Comparison of ENCODE assay signal across 8 mouse cellular contexts in genomic region chr2:5894843-5895570, GRCm38 (mm10). TPM values are rescaled to one million over a fixed set of nuclear protein-coding genes. Genes with fewer than 3 reads are reported as not detected.
A peak's percentile ranks its signal among the peaks of the same experiment; 100 is the strongest.
DNase-seq lines count a peak whose midpoint lies in the region; ATAC-seq and TF ChIP-seq lines count a peak whose summit lies in the region.

Gene Sec61a2, minus strand, starts transcription at chr2:5895432.

- H3K9me3 ChIP-seq in CH12.LX (replicated peaks; ENCODE audit: low read length): no peaks in the 10 kb centered on the region
- H3K9me3 ChIP-seq in forebrain, embryonic 12.5 days: no peaks in the 10 kb centered on the region
- H3K9me3 ChIP-seq in heart, postnatal 0 days (replicated peaks; ENCODE audit: control insufficient read depth, low read length): no peaks in the 10 kb centered on the region
- no peaks in the 10 kb centered on the region for H3K9me3 ChIP-seq in liver, embryonic 16.5 days (replicated peaks; ENCODE audit: control insufficient read depth, low read length)
- no peaks in the 10 kb centered on the region for H3K9me3 ChIP-seq in neural tube, embryonic 13.5 days

- H3K27ac ChIP-seq in CH12.LX (ENCODE audit: insufficient read depth, low read depth): peak within 1 kb of the TSS; percentile 53
- peak within 1 kb of the TSS; percentile 82 for H3K27ac ChIP-seq in forebrain, embryonic 12.5 days
- H3K27ac ChIP-seq in heart, postnatal 0 days (ENCODE audit: low read depth): peak within 1 kb of the TSS; percentile 88
- H3K27ac ChIP-seq in liver, embryonic 16.5 days (ENCODE audit: low read length): peak within 1 kb of the TSS; percentile 87
- H3K27ac ChIP-seq in neural tube, embryonic 13.5 days (replicated peaks): peak within 1 kb of the TSS; percentile 75
- peak within 1 kb of the TSS; percentile 91 for H3K27ac ChIP-seq in testis, adult 2 months (ENCODE audit: control insufficient read depth, insufficient read depth, low read depth, low read length)

- ATAC-seq in forebrain, embryonic 12.5 days (ENCODE audit: low FRiP score): peak; percentile 100
- ATAC-seq in heart, postnatal 0 days (ENCODE audit: insufficient read depth, low read depth): peak; percentile 100
- ATAC-seq in liver, embryonic 16.5 days (ENCODE audit: low read depth): peak; percentile 99
- peak; percentile 99 for ATAC-seq in neural tube, embryonic 13.5 days (ENCODE audit: low read depth)

- H3K36me3 ChIP-seq in CH12.LX (replicated peaks in 1 of 2; ENCODE audit: control insufficient read depth in 1 of 2, insufficient read depth in 1 of 2, low read length in 1 of 2): peaks cover 14 to 24% of the 10 kb centered on the region in 2 experiments
- peaks cover 19% of the 10 kb centered on the region; the same call in 1 of the 2 replicates for H3K36me3 ChIP-seq in forebrain, embryonic 12.5 days (replicated peaks)
- peaks cover 17% of the 10 kb centered on the region for H3K36me3 ChIP-seq in heart, postnatal 0 days (replicated peaks; ENCODE audit: control insufficient read depth, insufficient read depth, low read length)
- no peaks in the 10 kb centered on the region for H3K36me3 ChIP-seq in liver, embryonic 16.5 days (ENCODE audit: control insufficient read depth, insufficient read depth)
- H3K36me3 ChIP-seq in neural tube, embryonic 13.5 days: peaks cover 40% of the 10 kb centered on the region
- H3K36me3 ChIP-seq in testis, adult 2 months (ENCODE audit: control insufficient read depth, insufficient read depth, low read length): peaks cover 5% of the 10 kb centered on the region; the same call in 1 of the 2 replicates

- H3K9ac ChIP-seq in CH12.LX (ENCODE audit: insufficient read depth, low read depth): peak within 1 kb of the TSS; percentile 97
- H3K9ac ChIP-seq in forebrain, embryonic 12.5 days: peak within 1 kb of the TSS; percentile 92
- peak within 1 kb of the TSS; percentile 87 for H3K9ac ChIP-seq in heart, postnatal 0 days (replicated peaks; ENCODE audit: low read depth, low read length)
- H3K9ac ChIP-seq in liver, embryonic 16.5 days (ENCODE audit: low read depth, low read length): peak within 1 kb of the TSS; percentile 96
- peak within 1 kb of the TSS; percentile 94 for H3K9ac ChIP-seq in neural tube, embryonic 13.5 days

- no peaks in the 10 kb centered on the region for H3K27me3 ChIP-seq in CH12.LX (replicated peaks)
- H3K27me3 ChIP-seq in forebrain, embryonic 12.5 days: no peaks in the 10 kb centered on the region
- no peaks in the 10 kb centered on the region for H3K27me3 ChIP-seq in heart, postnatal 0 days (ENCODE audit: control insufficient read depth, insufficient read depth, low read length)
- H3K27me3 ChIP-seq in liver, embryonic 16.5 days (ENCODE audit: control insufficient read depth, insufficient read depth, low read depth, low read length): no peaks in the 10 kb centered on the region
- H3K27me3 ChIP-seq in neural tube, embryonic 13.5 days: no peaks in the 10 kb centered on the region
- H3K27me3 ChIP-seq in testis, adult 2 months (ENCODE audit: control insufficient read depth, insufficient read depth, low read length): no peaks in the 10 kb centered on the region

- WGBS in forebrain, embryonic 12.5 days: under 1% methylated on average over 62 of the region's 62 CpGs
- WGBS in heart, postnatal 0 days: under 1% methylated on average over 60 of the region's 62 CpGs
- under 1% methylated on average over 62 of the region's 62 CpGs for WGBS in liver, embryonic 16.5 days (ENCODE audit: insufficient replicate concordance)
- under 1% methylated on average over 62 of the region's 62 CpGs for WGBS in neural tube, embryonic 13.5 days

- H3K4me3 ChIP-seq in CH12.LX (replicated peaks in 1 of 3; ENCODE audit: low read depth in 2 of 3, low read length in 2 of 3, poor library complexity in 1 of 3): peak within 1 kb of the TSS; percentile 70 to 93 (median 90)
- peak within 1 kb of the TSS; percentile 88 for H3K4me3 ChIP-seq in forebrain, embryonic 12.5 days (replicated peaks)
- H3K4me3 ChIP-seq in heart, postnatal 0 days (ENCODE audit: low read depth, low read length): peak within 1 kb of the TSS; percentile 90
- peak within 1 kb of the TSS; percentile 89 for H3K4me3 ChIP-seq in liver, embryonic 16.5 days (ENCODE audit: low read depth, low read length)
- peak within 1 kb of the TSS; percentile 70 for H3K4me3 ChIP-seq in neural tube, embryonic 13.5 days
- H3K4me3 ChIP-seq in testis, adult 2 months (ENCODE audit: control insufficient read depth, low read depth, low read length): peak within 1 kb of the TSS; percentile 93

- H3K4me1 ChIP-seq in CH12.LX (ENCODE audit: control insufficient read depth in 1 of 2, insufficient read depth in 2 of 2): peaks cover 3 to 15% of the 10 kb centered on the region in 2 experiments; a peak in 2 of 4 replicates
- H3K4me1 ChIP-seq in forebrain, embryonic 12.5 days: peaks cover 8% of the 10 kb centered on the region
- H3K4me1 ChIP-seq in heart, postnatal 0 days (ENCODE audit: control insufficient read depth, insufficient read depth): peaks cover 6% of the 10 kb centered on the region
- peaks cover 9% of the 10 kb centered on the region for H3K4me1 ChIP-seq in liver, embryonic 16.5 days (ENCODE audit: control insufficient read depth, low read depth, low read length)
- H3K4me1 ChIP-seq in neural tube, embryonic 13.5 days (replicated peaks): peaks cover 12% of the 10 kb centered on the region
- H3K4me1 ChIP-seq in testis, adult 2 months (ENCODE audit: control insufficient read depth, insufficient read depth, low read length): peaks cover 2% of the 10 kb centered on the region; the same call in 1 of the 2 replicates

- peak; percentile 98 for DNase-seq in CH12.LX (ENCODE audit: extremely low read depth)
- peak; percentile 98 for DNase-seq in c-Kit-positive CD71-positive TER-119-positive erythroid progenitor cells, embryonic 14.5 days (ENCODE audit: low spot score)
- DNase-seq in heart, postnatal 0 days (ENCODE audit: low spot score): peak; percentile 94
- DNase-seq in kidney, postnatal 4 days: peak; percentile 100

- dilution Hi-C loops in CH12.LX (cut with MboI; ENCODE audit: extremely low pct_ligation_motif_present, extremely low pct_unique_long_range_greater_than_20kb, low sequenced_read_pairs): no loop called here

- in situ Hi-C loops in CH12.LX (cut with MboI; ENCODE audit: low pct_ligation_motif_present, low pct_unique_long_range_greater_than_20kb, low sequenced_read_pairs): no loop called here

- TF ChIP-seq POLR2A in CH12.LX (IDR thresholded peaks at IDR 0.05; ENCODE audit: low read depth, low read length): peak; percentile 97
- TF ChIP-seq POLR2A in testis, adult 2 months (IDR thresholded peaks at IDR 0.05; ENCODE audit: control insufficient read depth, low read depth, low read length): peak; percentile 100

- no peak for TF ChIP-seq RAD21 in CH12.LX (IDR thresholded peaks at IDR 0.05; ENCODE audit: low read depth, low read length)

- peak within 1 kb of the TSS; percentile 95 for H3K4me2 ChIP-seq in CH12.LX (ENCODE audit: insufficient read depth, low read depth, poor library complexity, severe bottlenecking)
- H3K4me2 ChIP-seq in forebrain, embryonic 12.5 days: peak within 1 kb of the TSS; percentile 63
- H3K4me2 ChIP-seq in heart, postnatal 0 days (ENCODE audit: low read depth, low read length): peak within 1 kb of the TSS; percentile 75
- peak within 1 kb of the TSS; percentile 95 for H3K4me2 ChIP-seq in liver, embryonic 16.5 days (ENCODE audit: low read depth, low read length)
- peak within 1 kb of the TSS; percentile 68 for H3K4me2 ChIP-seq in neural tube, embryonic 13.5 days

- no peak for TF ChIP-seq EP300 in CH12.LX (IDR thresholded peaks at IDR 0.05; ENCODE audit: low read length)
- no peak for TF ChIP-seq EP300 in heart, postnatal 0 days (IDR thresholded peaks at IDR 0.05; ENCODE audit: low read depth)

- H3K79me2 ChIP-seq in CH12.LX (replicated peaks; ENCODE audit: control insufficient read depth, extremely low read depth, insufficient read depth, poor library complexity, severe bottlenecking): peaks cover 21% of the 10 kb centered on the region

- no peak for TF ChIP-seq CTCF in CH12.LX (conservative IDR thresholded peaks at IDR 0.05 in 1 of 2, IDR thresholded peaks at IDR 0.05 in 1 of 2; ENCODE audit: low read depth in 2 of 2, low read length in 2 of 2)
- TF ChIP-seq CTCF in heart, postnatal 0 days (IDR thresholded peaks at IDR 0.05; ENCODE audit: low read depth): 0 out of 2 replicates have a peak, but pooled peaks have one; percentile 8
- 0 out of 2 replicates have a peak, but pooled peaks have one; percentile 19 for TF ChIP-seq CTCF in testis, adult 2 months (IDR thresholded peaks at IDR 0.05; ENCODE audit: control insufficient read depth, insufficient read depth, insufficient replicate concordance, low read depth, low read length)

TF ChIP-seq in CH12.LX, 34 proteins besides CTCF, POLR2A, EP300 and RAD21 (continues in another document):
- no peak for TF ChIP-seq CHD1 (IDR thresholded peaks at IDR 0.05; ENCODE audit: low read depth, low read length)
- TF ChIP-seq ZKSCAN1 (IDR thresholded peaks at IDR 0.05; ENCODE audit: borderline replicate concordance, low read depth, low read length): no peak
- peak; percentile 44; the same call in 1 of the 2 replicates for TF ChIP-seq ELF1 (IDR thresholded peaks at IDR 0.05; ENCODE audit: low read depth, low read length)
- no peak for TF ChIP-seq RCOR1 (conservative IDR thresholded peaks at IDR 0.05; ENCODE audit: low read depth, low read length)
- TF ChIP-seq UBTF (IDR thresholded peaks at IDR 0.05; ENCODE audit: low read depth, low read length): peak; percentile 93
- no peak for TF ChIP-seq MYC (IDR thresholded peaks at IDR 0.05; ENCODE audit: low read depth, low read length)
- TF ChIP-seq CHD2 (IDR thresholded peaks at IDR 0.05; ENCODE audit: low read length): no peak
- no peak for TF ChIP-seq E2F4 (IDR thresholded peaks at IDR 0.05; ENCODE audit: insufficient replicate concordance, low read depth, low read length)
- TF ChIP-seq IRF4 (IDR thresholded peaks at IDR 0.05; ENCODE audit: low read depth, low read length): no peak
- peak; percentile 94 for TF ChIP-seq TCF12 (IDR thresholded peaks at IDR 0.05; ENCODE audit: low read depth, low read length)
- no peak for TF ChIP-seq ZNF384 (IDR thresholded peaks at IDR 0.05; ENCODE audit: low read depth, low read length)
- no peak; the same call in 1 of the 2 replicates for TF ChIP-seq BHLHE40 (IDR thresholded peaks at IDR 0.05; ENCODE audit: low read depth, low read length)
- peak; percentile 89 for TF ChIP-seq USF1 (IDR thresholded peaks at IDR 0.05; ENCODE audit: low read depth, low read length)

RNA-seq across cellular contexts. Expression of gene Sec61a2, which starts in this region (rescaled TPM):
- total RNA-seq in CH12.LX (2012; rRNA removed) (20.8 and 23.3 TPM in 2 replicates), CH12.LX (2014; rRNA removed) (44.6 and 53.8 TPM in 2 replicates)
- 46.2 and 53.5 TPM in 2 replicates for polyA plus RNA-seq in CH12.LX (2012; ENCODE audit: insufficient read length, low read depth)
- 79.8 and 85.5 TPM in 2 replicates for polyA plus RNA-seq in forebrain, embryonic 12.5 days (2016; fragmentation: Nextera tagmentation; extraction: Ambion mirVana)
- total RNA-seq in heart, postnatal 0 days (2014; rRNA removed; ENCODE audit: low replicate concordance): 36.7 and 37.3 TPM in 2 replicates
- 26.4 and 27.8 TPM in 2 replicates for polyA plus RNA-seq in heart, postnatal 0 days (2015; fragmentation: Nextera tagmentation; extraction: Ambion mirVana)
- 14.2 and 15.1 TPM in 2 replicates for polyA plus RNA-seq in liver, embryonic 16.5 days (2015; fragmentation: Nextera tagmentation; extraction: Ambion mirVana)
- 106 and 111 TPM in 2 replicates for polyA plus RNA-seq in neural tube, embryonic 13.5 days (2015; fragmentation: Nextera tagmentation; extraction: Ambion mirVana)
- polyA plus RNA-seq in testis, adult 2 months (2012; rRNA removed): 73.1 and 94.3 TPM in 2 replicates

Comparison
In these comparisons a context has a peak if more than half of its experiments do, and no peak if none do; other contexts are left out.
1. Peak in every context shown above with its lines: DNase-seq, ATAC-seq, H3K4me3 ChIP-seq and H3K27ac ChIP-seq.
2. CTCF ChIP-seq: peak in heart, postnatal 0 days (single experiment) and testis, adult 2 months (single experiment); none in CH12.LX (0 of 2).